Mouse (Mus musculus) intestine, embryonic 14.5 days (tissue): ENCODE results near the gene Upf2. TPM values are rescaled to one million over a fixed set of nuclear protein-coding genes. Genes with fewer than 3 reads are reported as not detected.
"Not testable (repeated sequence)": the region's sequence is repeated elsewhere in the genome, so short reads cannot be mapped to it uniquely, and the experiment has no call there.

Experiments
- ATAC-seq: fragments of 200-750 bp; cut with Nextera tagmentation; replicated peaks from 2 replicates; pipeline ENCODE4 v1.8.0; 2017; ENCODE audit warnings: low read depth, moderate number of reproducible peaks, moderate TSS enrichment, moderate library complexity; ENCODE audit not compliant: low FRiP score, low TSS enrichment
- DNase-seq: peaks from one replicate; pipeline ENCODE4 v3.0.0-alpha.2; 2018; ENCODE audit warnings: low spot score
- H3K27ac ChIP-seq: fragments of 300-500 bp; sonication (generic); 2 replicates; pipeline ENCODE4 v1.5.1; 2014; ENCODE audit warnings: low read depth, mild to moderate bottlenecking, control low read depth
- H3K27me3 ChIP-seq: fragments of 300-500 bp; sonication (generic); replicated peaks from 2 replicates; pipeline ENCODE4 v1.6.1; 2014; ENCODE audit warnings: low read length, control low read depth; ENCODE audit not compliant: control insufficient read depth, insufficient read depth
- H3K36me3 ChIP-seq: fragments of 300-500 bp; sonication (generic); 2 replicates; pipeline ENCODE4 v1.6.1; 2014; ENCODE audit warnings: low read length, control low read depth; ENCODE audit not compliant: control insufficient read depth, insufficient read depth
- H3K4me1 ChIP-seq: fragments of 300-500 bp; sonication (generic); replicated peaks from 2 replicates; pipeline ENCODE4 v1.6.1; 2014; ENCODE audit warnings: low read length, control low read depth, mixed read lengths; ENCODE audit not compliant: control insufficient read depth, insufficient read depth
- H3K4me2 ChIP-seq: fragments of 300-500 bp; sonication (generic); 2 replicates; pipeline ENCODE4 v1.6.1; 2014; ENCODE audit warnings: low read length
- H3K4me3 ChIP-seq: fragments of 300-500 bp; sonication (generic); 2 replicates; pipeline ENCODE4 v1.5.1; 2014; ENCODE audit warnings: low read depth, low read length, control low read depth, mixed read lengths
- H3K9ac ChIP-seq: fragments of 300-500 bp; sonication (generic); 2 replicates; pipeline ENCODE4 v1.6.1; 2014; ENCODE audit warnings: mild to moderate bottlenecking, low read length
- H3K9me3 ChIP-seq: fragments of 300-500 bp; sonication (generic); 2 replicates; pipeline ENCODE4 v1.6.1; 2016; ENCODE audit warnings: low read length, control low read depth; ENCODE audit not compliant: control insufficient read depth
- WGBS: fragments of 180-500 bp; shearing (Covaris S2); extraction: QIAGEN DNeasy Blood & Tissue Kit; methylation state at CpG from one replicate; pipeline ENCODE4 v1.1.7; 2014; 5-methylcytosine and 5-hydroxymethylcytosine counted together
- polyA plus RNA-seq: library from polyadenylated mRNA; unstranded; fragments of >200 nt; fragmentation: Nextera tagmentation; extraction: Ambion mirVana; gene quantifications from 2 replicates; pipeline ENCODE4 v1.2.1, GENCODE M21; 2014

Gene Upf2
- polyA plus RNA-seq, 1 experiment from 2014 or later, result 11.5 TPM

GRCm38 (mm10) chr2:6082615-6083014 lies 131.3 kb downstream of the Upf2 start:
- no peaks in the 10 kb centered on the region for H3K9me3 ChIP-seq
- 78% methylated on average over 6 of the region's 6 CpGs for WGBS
- no peak overlapping the region for H3K27ac ChIP-seq
- no peaks in the 10 kb centered on the region for H3K27me3 ChIP-seq
- no peaks in the 10 kb centered on the region for H3K36me3 ChIP-seq
- no peak overlapping the region for H3K4me3 ChIP-seq
- H3K4me2 ChIP-seq, result no peak overlapping the region
- DNase-seq (no peak), ATAC-seq (no peak)
- H3K9ac ChIP-seq, result no peak overlapping the region
- H3K4me1 ChIP-seq, result 0 out of 2 replicates have a peak, but pooled peaks cover 3% of the 10 kb centered on the region

- no peaks in the 10 kb centered on the region for H3K27me3 ChIP-seq
- H3K27ac ChIP-seq, result no peak overlapping the region
- no peaks in the 10 kb centered on the region for H3K36me3 ChIP-seq
- WGBS, result 100% methylated on average over 1 of the region's 1 CpGs
- ATAC-seq (no peak), DNase-seq (no peak)
- H3K9me3 ChIP-seq, result no peaks in the 10 kb centered on the region
- no peak overlapping the region for H3K4me3 ChIP-seq
- 0 out of 2 replicates have a peak, but pooled peaks cover 3% of the 10 kb centered on the region for H3K4me1 ChIP-seq
- no peak overlapping the region for H3K9ac ChIP-seq
- H3K4me2 ChIP-seq, result no peak overlapping the region
Measured at GRCm38 (mm10) chr2:6083696-6084095, 132.4 kb downstream of the Upf2 start.

- no peak for ATAC-seq
- Histone ChIP-seq H3K27ac (no peak overlapping the region), H3K27me3 (no peaks in the 10 kb centered on the region), H3K36me3 (no peaks in the 10 kb centered on the region), H3K4me2 (no peak overlapping the region), H3K4me1 (0 out of 2 replicates have a peak, but pooled peaks cover 2% of the 10 kb centered on the region), H3K9me3 (no peaks in the 10 kb centered on the region), H3K9ac (no peak overlapping the region), H3K4me3 (no peak overlapping the region)
- WGBS, result 71% methylated on average over 19 of the region's 19 CpGs
- DNase-seq, result no peak
Measured at GRCm38 (mm10) chr2:6085622-6086530, 134.6 kb downstream of the Upf2 start.

GRCm38 (mm10) chr2:6087151-6087550 lies 135.9 kb downstream of the Upf2 start:
- no peak overlapping the region for H3K9ac ChIP-seq
- H3K27me3 ChIP-seq, result no peaks in the 10 kb centered on the region
- DNase-seq (no peak), ATAC-seq (no peak)
- H3K4me1 ChIP-seq, result no peaks in the 10 kb centered on the region
- no peaks in the 10 kb centered on the region for H3K36me3 ChIP-seq
- no peak overlapping the region for H3K4me3 ChIP-seq
- H3K9me3 ChIP-seq, result no peaks in the 10 kb centered on the region
- WGBS, result 91% methylated on average over 5 of the region's 5 CpGs
- H3K27ac ChIP-seq, result no peak overlapping the region
- H3K4me2 ChIP-seq, result no peak overlapping the region

GRCm38 (mm10) chr2:6089941-6090340 lies 138.7 kb downstream of the Upf2 start:
- not testable (repeated sequence) for H3K4me1 ChIP-seq, ATAC-seq, H3K4me3 ChIP-seq, H3K27me3 ChIP-seq, H3K9me3 ChIP-seq, H3K4me2 ChIP-seq, H3K27ac ChIP-seq, H3K36me3 ChIP-seq, DNase-seq, H3K9ac ChIP-seq
- WGBS, result 83% methylated on average over 16 of the region's 16 CpGs

GRCm38 (mm10) chr2:6097113-6097716 lies 145.9 kb downstream of the Upf2 start:
- WGBS, result 52% methylated on average over 7 of the region's 7 CpGs
- no peaks in the 10 kb centered on the region for H3K36me3 ChIP-seq
- 0 out of 2 replicates have a peak, but pooled peaks cover 3% of the 10 kb centered on the region for H3K27me3 ChIP-seq
- H3K27ac ChIP-seq, result peak overlapping the region; percentile 25
- no peaks in the 10 kb centered on the region for H3K9me3 ChIP-seq
- H3K4me3 ChIP-seq, result no peak overlapping the region
- ATAC-seq, result peak; percentile 60
- peaks cover 17% of the 10 kb centered on the region for H3K4me1 ChIP-seq
- no peak overlapping the region for H3K9ac ChIP-seq
- DNase-seq, result no peak
- no peak overlapping the region for H3K4me2 ChIP-seq

GRCm38 (mm10) chr2:6098924-6099323 lies 147.7 kb downstream of the Upf2 start:
- Histone ChIP-seq H3K4me2 (no peak overlapping the region), H3K4me1 (peaks cover 17% of the 10 kb centered on the region), H3K4me3 (no peak overlapping the region), H3K27me3 (0 out of 2 replicates have a peak, but pooled peaks cover 3% of the 10 kb centered on the region), H3K9ac (no peak overlapping the region), H3K27ac (peak overlapping the region; percentile 82), H3K36me3 (no peaks in the 10 kb centered on the region), H3K9me3 (no peaks in the 10 kb centered on the region)
- DNase-seq, result peak; percentile 67
- 18% methylated on average over 6 of the region's 6 CpGs for WGBS
- ATAC-seq, result peak; percentile 72

GRCm38 (mm10) chr2:6099443-6099842 lies 148.2 kb downstream of the Upf2 start:
- DNase-seq (no peak), ATAC-seq (no peak)
- WGBS, result 72% methylated on average over 9 of the region's 9 CpGs
- Histone ChIP-seq H3K27ac (peak overlapping the region; percentile 82), H3K4me1 (peaks cover 17% of the 10 kb centered on the region), H3K9me3 (no peaks in the 10 kb centered on the region), H3K4me2 (no peak overlapping the region), H3K27me3 (0 out of 2 replicates have a peak, but pooled peaks cover 3% of the 10 kb centered on the region), H3K36me3 (no peaks in the 10 kb centered on the region), H3K9ac (no peak overlapping the region), H3K4me3 (no peak overlapping the region)
